Mouse (Mus musculus) ES-CJ7 (cell line): ENCODE results near the gene Hoxb9.

Source experiments
- DNase-seq: peaks from one replicate; pipeline ENCODE4 v3.0.0; 2011; ENCODE audit warnings: low read depth, low spot score

Hoxb9 gene

GRCm38 (mm10) chr11:96313806-96314428 lies 42.7 kb downstream of the Hoxb9 start:
- no peak for DNase-seq

- DNase-seq, result no peak
These were observed 43.5 kb downstream of the Hoxb9 start for GRCm38 (mm10) chr11:96314671-96315343.

GRCm38 (mm10) chr11:96315344-96315681 lies 44.1 kb downstream of the Hoxb9 start:
- DNase-seq, result no peak

GRCm38 (mm10) chr11:96316696-96317607 lies 45.7 kb downstream of the Hoxb9 start:
- no peak for DNase-seq

- peak; percentile 81 for DNase-seq
These were observed 46.5 kb downstream of the Hoxb9 start, which contains the start of gene Hoxb4 for GRCm38 (mm10) chr11:96317608-96318367. Gene Hoxb4, plus strand, starts transcription at chr11:96318267.

- peak; percentile 94 for DNase-seq
These were observed 47.3 kb downstream of the Hoxb9 start for GRCm38 (mm10) chr11:96318368-96319070.

GRCm38 (mm10) chr11:96319071-96319902 lies 48.0 kb downstream of the Hoxb9 start:
- peak; percentile 74 for DNase-seq

GRCm38 (mm10) chr11:96319910-96320309 lies 48.7 kb downstream of the Hoxb9 start:
- DNase-seq, result peak; percentile 76

GRCm38 (mm10) chr11:96320688-96321087 lies 49.4 kb downstream of the Hoxb9 start:
- no peak for DNase-seq

GRCm38 (mm10) chr11:96321846-96322245 lies 50.6 kb downstream of the Hoxb9 start:
- no peak for DNase-seq

- DNase-seq, result no peak
These were observed 51.5 kb downstream of the Hoxb9 start for GRCm38 (mm10) chr11:96322738-96323137.

- no peak for DNase-seq
These were observed 51.9 kb downstream of the Hoxb9 start, which contains the start of gene Hoxb3 for GRCm38 (mm10) chr11:96323154-96323553. Gene Hoxb3, plus strand, starts transcription at chr11:96323326.

- DNase-seq, result no peak
These were observed 52.9 kb downstream of the Hoxb9 start for GRCm38 (mm10) chr11:96324125-96324524.

- no peak for DNase-seq
These were observed 53.7 kb downstream of the Hoxb9 start for GRCm38 (mm10) chr11:96324965-96325364.

- peak; percentile 66 for DNase-seq
These were observed 54.5 kb downstream of the Hoxb9 start for GRCm38 (mm10) chr11:96325747-96326212.
